Mouse (Mus musculus) olfactory bulb, adult 2 months (tissue): ENCODE results near the gene Tulp1.

Experiments used
- CTCF ChIP-seq: fragments of 200-500 bp; IDR thresholded peaks from 2 replicates; pipeline ENCODE4 v1.5.1; 2012; ENCODE audit warnings: low read depth, mild to moderate bottlenecking, low read length, moderate library complexity; ENCODE audit not compliant: insufficient read depth
- POLR2A ChIP-seq: fragments of 200-500 bp; IDR thresholded peaks from 2 replicates; pipeline ENCODE4 v1.6.1; 2012; ENCODE audit warnings: mild to moderate bottlenecking, low read depth, low read length, moderate library complexity; ENCODE audit not compliant: insufficient read depth

DNA sequence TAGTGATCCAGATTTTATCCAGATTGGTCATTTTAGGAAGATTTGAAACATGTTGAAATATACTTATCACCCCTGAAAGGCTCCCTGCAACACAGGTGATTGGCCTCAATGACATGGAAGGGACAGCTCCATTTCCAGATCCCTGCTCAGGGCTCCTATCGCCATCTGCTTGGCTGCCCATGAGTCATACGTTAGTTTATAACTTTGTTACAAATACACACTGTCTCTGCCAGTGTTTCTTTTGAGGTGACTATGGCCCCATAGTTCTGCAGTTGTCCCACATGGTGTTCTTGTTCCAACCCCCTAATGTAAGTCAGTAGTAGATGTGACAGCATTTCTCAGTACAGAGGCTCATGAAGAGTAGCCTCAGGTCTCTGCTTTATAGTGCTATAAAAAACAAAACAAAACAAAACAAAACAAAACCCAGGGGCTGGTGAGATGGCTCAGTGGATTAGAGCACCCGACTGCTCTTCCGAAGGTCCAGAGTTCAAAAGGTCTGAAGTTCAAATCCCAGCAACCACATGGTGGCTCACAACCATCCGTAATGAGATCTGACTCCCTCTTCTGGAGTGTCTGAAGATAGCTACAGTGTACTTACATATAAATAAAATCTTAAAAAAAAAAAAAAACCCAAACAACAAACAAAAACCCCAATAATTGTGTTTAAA is 43.4 kb upstream of the Tulp1 start:
- TF ChIP-seq POLR2A (no peak), CTCF (no peak)
